Comparison of ENCODE assay signal across 19 mouse cellular contexts in the genomic region with DNA sequence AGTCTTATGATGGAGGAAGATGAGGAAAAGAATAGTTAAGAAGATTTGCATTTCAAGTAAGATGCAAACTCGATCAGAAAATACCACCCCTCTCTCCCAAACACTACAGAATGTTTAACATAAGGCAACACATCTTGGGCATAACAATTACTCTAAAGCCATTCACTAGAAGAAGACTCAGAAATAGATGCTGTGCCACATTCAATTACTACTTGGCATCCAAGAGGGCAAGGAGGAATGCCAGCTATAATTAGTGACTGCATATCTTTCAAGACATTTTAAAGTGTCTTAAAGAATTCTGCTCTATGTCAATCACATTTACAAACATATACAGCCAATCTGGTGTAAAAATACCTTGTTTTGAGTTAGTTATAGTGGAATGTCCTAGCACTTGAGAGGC. TPM values are rescaled to one million over a fixed set of nuclear protein-coding genes. Genes with fewer than 3 reads are reported as not detected.
"Had no signal": no experiment of that assay in that cellular context is flagged by ENCODE, and none has a peak within 500 bp of the region (broad histone marks: within the 10 kb centered on the region; RNA-seq: fewer than 3 reads in every experiment).

No protein-coding gene starts in this region.

- H3K4me2 ChIP-seq: lung, embryonic 14.5 days; midbrain, embryonic 12.5 days; neural tube, embryonic 13.5 days; neural tube, embryonic 15.5 days had no signal

- DNase-seq: lung, adult 18-20 months; lung, embryonic 14.5 days; lung, postnatal 10 days; lung, postnatal 4 days; midbrain, embryonic 14.5 days; retina, postnatal 1 day; right cerebral cortex, adult 18-20 months; right cerebral cortex, postnatal 25 days; right cerebral cortex, postnatal 4 days; spleen, adult 18-20 months; thymus, adult 2 months; thymus, postnatal 25 days; thymus, postnatal 4 days had no signal

- H3K4me1 ChIP-seq: midbrain, embryonic 10.5 days; midbrain, embryonic 12.5 days had no signal

- H3K36me3 ChIP-seq: midbrain, embryonic 10.5 days; midbrain, embryonic 12.5 days; neural tube, embryonic 13.5 days; neural tube, embryonic 15.5 days had no signal

- H3K27ac ChIP-seq: midbrain, embryonic 10.5 days; midbrain, embryonic 12.5 days; neural tube, embryonic 13.5 days; neural tube, embryonic 15.5 days had no signal

- ATAC-seq: midbrain, embryonic 16.5 days had no signal

- H3K9ac ChIP-seq: lung, embryonic 14.5 days; midbrain, embryonic 12.5 days; neural tube, embryonic 13.5 days; neural tube, embryonic 15.5 days had no signal

- H3K9me3 ChIP-seq: midbrain, embryonic 10.5 days; midbrain, embryonic 12.5 days; neural tube, embryonic 13.5 days; neural tube, embryonic 15.5 days had no signal

- H3K4me3 ChIP-seq: midbrain, embryonic 10.5 days; midbrain, embryonic 12.5 days; myocyte; neural tube, embryonic 13.5 days; neural tube, embryonic 15.5 days had no signal

- H3K27me3 ChIP-seq: midbrain, embryonic 12.5 days; neural tube, embryonic 13.5 days; neural tube, embryonic 15.5 days had no signal

RNA-seq across cellular contexts. Expression of a gene that starts 10.1 kb away (rescaled TPM):
- polyA plus RNA-seq: myocyte had no signal
